Mouse (Mus musculus): ENCODE measurements around the gene Pde4b. TPM values are rescaled to one million over a fixed set of nuclear protein-coding genes. Genes with fewer than 3 reads are reported as not detected.

Pde4b gene
- polyA plus RNA-seq, 1 experiment from 2014 or later, result 19.1 TPM

GRCm38 (mm10) chr4:102440119-102440481, 352.8 kb downstream of the Pde4b start:
- Histone ChIP-seq H3K4me3 (no peak overlapping the region), H3K27ac (replicated peaks) (peak overlapping the region; percentile 91), H3K9me3 (no peaks in the 10 kb centered on the region), H3K36me3 (no peaks in the 10 kb centered on the region), H3K27me3 (replicated peaks) (no peaks in the 10 kb centered on the region), H3K9ac (no peak overlapping the region), H3K4me1 (peaks cover 48% of the 10 kb centered on the region), H3K4me2 (peak overlapping the region; percentile 42)
- WGBS, result 30% methylated on average over 4 of the region's 4 CpGs
- ATAC-seq (ENCODE audit: extremely low read depth, insufficient number of reproducible peaks, low FRiP score, low TSS enrichment), result no peak

GRCm38 (mm10) chr4:102443533-102443932, 356.2 kb downstream of the Pde4b start:
- no peaks in the 10 kb centered on the region for H3K36me3 ChIP-seq
- H3K9me3 ChIP-seq, result no peaks in the 10 kb centered on the region
- H3K4me2 ChIP-seq, result no peak overlapping the region
- no peak overlapping the region for H3K4me3 ChIP-seq
- no peaks in the 10 kb centered on the region for H3K27me3 ChIP-seq (replicated peaks)
- peaks cover 62% of the 10 kb centered on the region for H3K4me1 ChIP-seq
- WGBS, result 43% methylated on average over 5 of the region's 5 CpGs
- H3K27ac ChIP-seq (replicated peaks), result no peak overlapping the region
- no peak overlapping the region for H3K9ac ChIP-seq
- ATAC-seq (ENCODE audit: extremely low read depth, insufficient number of reproducible peaks, low FRiP score, low TSS enrichment), result no peak

- no peaks in the 10 kb centered on the region for H3K9me3 ChIP-seq
- H3K27ac ChIP-seq (replicated peaks), result peak overlapping the region; percentile 48
- ATAC-seq (ENCODE audit: extremely low read depth, insufficient number of reproducible peaks, low FRiP score, low TSS enrichment), result no peak
- 45% methylated on average over 3 of the region's 3 CpGs for WGBS
- no peaks in the 10 kb centered on the region for H3K27me3 ChIP-seq (replicated peaks)
- no peaks in the 10 kb centered on the region for H3K36me3 ChIP-seq
- H3K4me3 ChIP-seq, result no peak overlapping the region
- H3K4me2 ChIP-seq, result no peak overlapping the region
- H3K9ac ChIP-seq, result no peak overlapping the region
- peaks cover 52% of the 10 kb centered on the region for H3K4me1 ChIP-seq
These were observed 357.2 kb downstream of the Pde4b start for GRCm38 (mm10) chr4:102444501-102444900.

GRCm38 (mm10) chr4:102446160-102446945, 359.0 kb downstream of the Pde4b start:
- H3K4me3 ChIP-seq, result no peak overlapping the region
- no peaks in the 10 kb centered on the region for H3K36me3 ChIP-seq
- peaks cover 34% of the 10 kb centered on the region for H3K4me1 ChIP-seq
- peak; percentile 37 for ATAC-seq (ENCODE audit: extremely low read depth, insufficient number of reproducible peaks, low FRiP score, low TSS enrichment)
- H3K9me3 ChIP-seq, result no peaks in the 10 kb centered on the region
- H3K27ac ChIP-seq (replicated peaks), result peak overlapping the region; percentile 82
- H3K27me3 ChIP-seq (replicated peaks), result no peaks in the 10 kb centered on the region
- WGBS, result 49% methylated on average over 8 of the region's 8 CpGs
- peak overlapping the region; percentile 5; the same call in 1 of the 2 replicates for H3K4me2 ChIP-seq
- no peak overlapping the region for H3K9ac ChIP-seq

GRCm38 (mm10) chr4:102456426-102456825, 369.1 kb downstream of the Pde4b start:
- Histone ChIP-seq H3K36me3 (no peaks in the 10 kb centered on the region), H3K4me3 (no peak overlapping the region), H3K9ac (no peak overlapping the region), H3K4me2 (no peak overlapping the region), H3K4me1 (peaks cover 5% of the 10 kb centered on the region; the same call in 1 of the 2 replicates), H3K27me3 (replicated peaks) (no peaks in the 10 kb centered on the region), H3K9me3 (no peaks in the 10 kb centered on the region), H3K27ac (replicated peaks) (no peak overlapping the region)
- no peak for ATAC-seq (ENCODE audit: extremely low read depth, insufficient number of reproducible peaks, low FRiP score, low TSS enrichment)
- 74% methylated on average over 3 of the region's 3 CpGs for WGBS

- Histone ChIP-seq H3K27ac (replicated peaks) (no peak overlapping the region), H3K4me1 (peaks cover 5% of the 10 kb centered on the region; the same call in 1 of the 2 replicates), H3K9me3 (no peaks in the 10 kb centered on the region), H3K4me3 (no peak overlapping the region), H3K9ac (no peak overlapping the region), H3K36me3 (no peaks in the 10 kb centered on the region), H3K27me3 (replicated peaks) (no peaks in the 10 kb centered on the region), H3K4me2 (no peak overlapping the region)
- WGBS, result 72% methylated on average over 5 of the region's 5 CpGs
- no peak for ATAC-seq (ENCODE audit: extremely low read depth, insufficient number of reproducible peaks, low FRiP score, low TSS enrichment)
These were observed 372.1 kb downstream of the Pde4b start for GRCm38 (mm10) chr4:102459216-102459999.

GRCm38 (mm10) chr4:102478104-102478503, 390.8 kb downstream of the Pde4b start:
- Histone ChIP-seq H3K9me3 (no peaks in the 10 kb centered on the region), H3K4me3 (no peak overlapping the region), H3K27ac (replicated peaks) (no peak overlapping the region), H3K4me2 (no peak overlapping the region), H3K9ac (no peak overlapping the region), H3K4me1 (peaks cover 24% of the 10 kb centered on the region), H3K27me3 (replicated peaks) (no peaks in the 10 kb centered on the region), H3K36me3 (no peaks in the 10 kb centered on the region)
- 58% methylated on average over 3 of the region's 3 CpGs for WGBS
- no peak for ATAC-seq (ENCODE audit: extremely low read depth, insufficient number of reproducible peaks, low FRiP score, low TSS enrichment)

GRCm38 (mm10) chr4:102478860-102479259, 391.5 kb downstream of the Pde4b start:
- Histone ChIP-seq H3K27me3 (replicated peaks) (no peaks in the 10 kb centered on the region), H3K4me3 (no peak overlapping the region), H3K4me1 (peaks cover 30% of the 10 kb centered on the region), H3K27ac (replicated peaks) (no peak overlapping the region), H3K4me2 (no peak overlapping the region), H3K9ac (no peak overlapping the region), H3K36me3 (no peaks in the 10 kb centered on the region), H3K9me3 (no peaks in the 10 kb centered on the region)
- no peak for ATAC-seq (ENCODE audit: extremely low read depth, insufficient number of reproducible peaks, low FRiP score, low TSS enrichment)
- 76% methylated on average over 7 of the region's 7 CpGs for WGBS

GRCm38 (mm10) chr4:102480830-102481484, 393.6 kb downstream of the Pde4b start:
- WGBS, result 74% methylated on average over 6 of the region's 6 CpGs
- Histone ChIP-seq H3K27me3 (replicated peaks) (no peaks in the 10 kb centered on the region), H3K27ac (replicated peaks) (no peak overlapping the region), H3K9me3 (no peaks in the 10 kb centered on the region), H3K4me3 (no peak overlapping the region), H3K4me2 (no peak overlapping the region), H3K36me3 (no peaks in the 10 kb centered on the region), H3K9ac (no peak overlapping the region), H3K4me1 (peaks cover 40% of the 10 kb centered on the region)
- no peak for ATAC-seq (ENCODE audit: extremely low read depth, insufficient number of reproducible peaks, low FRiP score, low TSS enrichment)

GRCm38 (mm10) chr4:102483354-102484018, 396.1 kb downstream of the Pde4b start:
- H3K36me3 ChIP-seq, result no peaks in the 10 kb centered on the region
- H3K9ac ChIP-seq, result no peak overlapping the region
- H3K4me2 ChIP-seq, result no peak overlapping the region
- 66% methylated on average over 7 of the region's 7 CpGs for WGBS
- H3K4me3 ChIP-seq, result no peak overlapping the region
- peaks cover 50% of the 10 kb centered on the region for H3K4me1 ChIP-seq
- no peaks in the 10 kb centered on the region for H3K9me3 ChIP-seq
- 0 out of 2 replicates have a peak overlapping the region, but pooled peaks have one; percentile 8 for H3K27ac ChIP-seq (replicated peaks)
- H3K27me3 ChIP-seq (replicated peaks), result no peaks in the 10 kb centered on the region
- no peak for ATAC-seq (ENCODE audit: extremely low read depth, insufficient number of reproducible peaks, low FRiP score, low TSS enrichment)

- H3K4me1 ChIP-seq, result peaks cover 57% of the 10 kb centered on the region
- 68% methylated on average over 2 of the region's 2 CpGs for WGBS
- no peak for ATAC-seq (ENCODE audit: extremely low read depth, insufficient number of reproducible peaks, low FRiP score, low TSS enrichment)
- H3K36me3 ChIP-seq, result no peaks in the 10 kb centered on the region
- H3K9me3 ChIP-seq, result no peaks in the 10 kb centered on the region
- H3K4me2 ChIP-seq, result no peak overlapping the region
- no peak overlapping the region for H3K4me3 ChIP-seq
- no peak overlapping the region for H3K9ac ChIP-seq
- no peak overlapping the region for H3K27ac ChIP-seq (replicated peaks)
- H3K27me3 ChIP-seq (replicated peaks), result no peaks in the 10 kb centered on the region
These were observed 397.4 kb downstream of the Pde4b start for GRCm38 (mm10) chr4:102484738-102485137.
